Mouse (Mus musculus): ENCODE results near the gene Rab37. TPM values are rescaled to one million over a fixed set of nuclear protein-coding genes. Genes with fewer than 3 reads are reported as not detected.
A peak's percentile ranks its signal among the peaks of the same experiment; 100 is the strongest.

The Rab37 gene
- total and polyA plus RNA-seq, 2 experiments from 2014 or later = 0.67 to 0.93 TPM

DNA sequence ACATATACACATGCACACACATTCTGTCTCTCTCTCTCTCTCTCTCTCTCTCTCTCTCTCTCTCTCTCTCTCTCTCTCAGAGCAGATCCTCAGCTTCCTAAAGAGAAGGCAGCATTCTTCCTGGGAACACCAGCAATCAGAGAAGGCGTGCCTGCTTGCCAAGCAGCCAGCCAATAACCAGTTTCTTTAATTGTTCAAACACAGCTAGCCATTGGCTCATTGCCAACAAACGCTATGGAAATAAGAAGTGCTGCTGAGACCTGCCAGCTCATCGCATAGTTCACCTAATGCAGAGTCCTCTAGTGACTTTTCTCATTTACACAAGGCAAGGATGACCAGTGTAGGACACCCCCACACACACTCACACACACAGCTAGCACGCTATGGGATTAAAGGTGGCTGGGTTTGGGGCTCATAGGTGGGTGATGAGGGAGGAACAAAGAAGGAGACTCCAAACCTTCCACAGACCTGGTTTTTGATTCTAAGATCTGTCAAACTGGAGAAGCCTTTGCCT lies 16.2 kb downstream of the Rab37 start:
- ATAC-seq (ENCODE audit: low FRiP score) = no peak
- no peak overlapping the region for H3K9ac ChIP-seq (replicated peaks; ENCODE audit: low read length, poor library complexity, severe bottlenecking)
- no peak overlapping the region for H3K4me2 ChIP-seq (ENCODE audit: low read depth, low read length, poor library complexity, severe bottlenecking)
- H3K36me3 ChIP-seq (ENCODE audit: insufficient read depth, low read length) = no peaks in the 10 kb centered on the region
- no peak overlapping the region for H3K27ac ChIP-seq (ENCODE audit: low read depth, low read length)
- no peak for TF ChIP-seq CTCF (IDR thresholded peaks at IDR 0.05)
- 18% methylated on average over 4 of the region's 4 CpGs for whole genome bisulfite sequencing
- DNase-seq (ENCODE audit: low spot score) = peak; percentile 86
- no peaks in the 10 kb centered on the region for H3K27me3 ChIP-seq (ENCODE audit: insufficient read depth, low read length)
- H3K9me3 ChIP-seq (ENCODE audit: low read length) = no peaks in the 10 kb centered on the region
- H3K4me1 ChIP-seq (ENCODE audit: insufficient read depth, low read length) = 0 out of 2 replicates have a peak, but pooled peaks cover 3% of the 10 kb centered on the region
- H3K4me3 ChIP-seq (ENCODE audit: low read depth, low read length) = no peak overlapping the region

DNA sequence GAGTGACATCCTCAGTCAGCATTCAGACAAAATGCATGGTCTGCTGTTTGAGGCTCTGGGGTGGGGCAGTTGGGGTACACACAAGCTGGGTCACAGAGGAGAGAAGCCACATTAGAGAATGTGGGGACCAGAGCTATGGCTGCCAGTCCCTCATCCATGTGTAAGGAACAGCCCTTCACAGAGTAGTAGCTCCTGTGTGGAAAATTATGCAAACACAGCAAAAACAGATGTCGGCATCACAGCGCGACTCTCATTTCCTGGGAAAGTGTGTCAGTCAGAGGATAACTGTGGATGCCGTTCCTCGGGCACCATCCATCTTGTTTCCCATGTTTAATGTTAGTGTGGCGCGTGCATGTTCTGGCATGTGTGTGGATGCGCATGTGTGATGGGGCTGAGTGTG lies 16.9 kb downstream of the Rab37 start:
- H3K4me3 ChIP-seq (ENCODE audit: low read depth, low read length) = no peak overlapping the region
- H3K27ac ChIP-seq (ENCODE audit: low read depth, low read length) = no peak overlapping the region
- 0 out of 2 replicates have a peak, but pooled peaks cover 3% of the 10 kb centered on the region for H3K4me1 ChIP-seq (ENCODE audit: insufficient read depth, low read length)
- no peak for DNase-seq (ENCODE audit: low spot score)
- ATAC-seq (ENCODE audit: low FRiP score) = no peak
- WGBS = 91% methylated on average over 8 of the region's 8 CpGs
- H3K9ac ChIP-seq (replicated peaks; ENCODE audit: low read length, poor library complexity, severe bottlenecking) = no peak overlapping the region
- H3K27me3 ChIP-seq (ENCODE audit: insufficient read depth, low read length) = no peaks in the 10 kb centered on the region
- no peak overlapping the region for H3K4me2 ChIP-seq (ENCODE audit: low read depth, low read length, poor library complexity, severe bottlenecking)
- no peaks in the 10 kb centered on the region for H3K9me3 ChIP-seq (ENCODE audit: low read length)
- no peaks in the 10 kb centered on the region for H3K36me3 ChIP-seq (ENCODE audit: insufficient read depth, low read length)
- no peak for TF ChIP-seq CTCF (IDR thresholded peaks at IDR 0.05)

DNA sequence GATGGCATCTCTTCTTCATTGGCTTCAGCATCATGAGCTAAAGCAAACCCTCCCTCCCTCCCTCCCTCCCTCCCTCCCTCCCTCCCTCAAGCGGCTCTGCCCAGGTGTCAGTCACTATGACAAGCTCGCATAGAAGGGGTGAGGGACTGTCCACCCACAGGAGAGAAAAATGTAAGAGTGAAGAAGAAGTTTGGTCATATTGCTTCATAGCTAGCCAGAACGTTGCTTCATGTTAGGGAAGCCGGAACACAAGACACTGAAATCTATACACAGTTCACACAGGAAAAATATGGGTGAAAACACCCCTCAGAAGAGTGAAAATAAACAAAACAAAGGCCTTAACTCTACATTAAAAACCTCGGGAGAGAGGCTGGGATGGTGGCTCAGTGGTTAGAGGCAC lies 19.0 kb downstream of the Rab37 start:
- Histone ChIP-seq H3K4me1 (ENCODE audit: insufficient read depth, low read length) (0 out of 2 replicates have a peak, but pooled peaks cover 3% of the 10 kb centered on the region), H3K9me3 (ENCODE audit: low read length) (no peaks in the 10 kb centered on the region), H3K36me3 (ENCODE audit: insufficient read depth, low read length) (no peaks in the 10 kb centered on the region), H3K27ac (ENCODE audit: low read depth, low read length) (no peak overlapping the region), H3K4me2 (ENCODE audit: low read depth, low read length, poor library complexity, severe bottlenecking) (no peak overlapping the region), H3K27me3 (ENCODE audit: insufficient read depth, low read length) (no peaks in the 10 kb centered on the region), H3K4me3 (ENCODE audit: low read depth, low read length) (no peak overlapping the region), H3K9ac (replicated peaks; ENCODE audit: low read length, poor library complexity, severe bottlenecking) (no peak overlapping the region)
- DNase-seq (ENCODE audit: low spot score) = no peak
- WGBS = 84% methylated on average over 4 of the region's 5 CpGs
- no peak for ATAC-seq (ENCODE audit: low FRiP score)
- no peak for TF ChIP-seq CTCF (IDR thresholded peaks at IDR 0.05)

GRCm38 (mm10) chr11:115112196-115112595 lies 21.0 kb downstream of the Rab37 start:
- Histone ChIP-seq H3K36me3 (ENCODE audit: insufficient read depth, low read length) (no peaks in the 10 kb centered on the region), H3K9ac (replicated peaks; ENCODE audit: low read length, poor library complexity, severe bottlenecking) (no peak overlapping the region), H3K4me2 (ENCODE audit: low read depth, low read length, poor library complexity, severe bottlenecking) (no peak overlapping the region), H3K27me3 (ENCODE audit: insufficient read depth, low read length) (no peaks in the 10 kb centered on the region), H3K27ac (ENCODE audit: low read depth, low read length) (no peak overlapping the region), H3K4me1 (ENCODE audit: insufficient read depth, low read length) (0 out of 2 replicates have a peak, but pooled peaks cover 3% of the 10 kb centered on the region), H3K9me3 (ENCODE audit: low read length) (no peaks in the 10 kb centered on the region), H3K4me3 (ENCODE audit: low read depth, low read length) (no peak overlapping the region)
- DNase-seq (ENCODE audit: low spot score) = no peak
- ATAC-seq (ENCODE audit: low FRiP score) = no peak
- TF ChIP-seq CTCF (IDR thresholded peaks at IDR 0.05) = no peak
- 61% methylated on average over 3 of the region's 3 CpGs for WGBS

- Histone ChIP-seq H3K4me1 (ENCODE audit: insufficient read depth, low read length) (no peaks in the 10 kb centered on the region), H3K27me3 (ENCODE audit: insufficient read depth, low read length) (no peaks in the 10 kb centered on the region), H3K9ac (replicated peaks; ENCODE audit: low read length, poor library complexity, severe bottlenecking) (no peak overlapping the region), H3K9me3 (ENCODE audit: low read length) (no peaks in the 10 kb centered on the region), H3K27ac (ENCODE audit: low read depth, low read length) (no peak overlapping the region), H3K4me3 (ENCODE audit: low read depth, low read length) (no peak overlapping the region), H3K36me3 (ENCODE audit: insufficient read depth, low read length) (no peaks in the 10 kb centered on the region), H3K4me2 (ENCODE audit: low read depth, low read length, poor library complexity, severe bottlenecking) (no peak overlapping the region)
- DNase-seq (ENCODE audit: low spot score) (no peak), ATAC-seq (ENCODE audit: low FRiP score) (no peak)
- no peak for TF ChIP-seq CTCF (IDR thresholded peaks at IDR 0.05)
- 75% methylated on average over 9 of the region's 9 CpGs for WGBS
Measured at GRCm38 (mm10) chr11:115119409-115119808, 28.2 kb downstream of the Rab37 start.

DNA sequence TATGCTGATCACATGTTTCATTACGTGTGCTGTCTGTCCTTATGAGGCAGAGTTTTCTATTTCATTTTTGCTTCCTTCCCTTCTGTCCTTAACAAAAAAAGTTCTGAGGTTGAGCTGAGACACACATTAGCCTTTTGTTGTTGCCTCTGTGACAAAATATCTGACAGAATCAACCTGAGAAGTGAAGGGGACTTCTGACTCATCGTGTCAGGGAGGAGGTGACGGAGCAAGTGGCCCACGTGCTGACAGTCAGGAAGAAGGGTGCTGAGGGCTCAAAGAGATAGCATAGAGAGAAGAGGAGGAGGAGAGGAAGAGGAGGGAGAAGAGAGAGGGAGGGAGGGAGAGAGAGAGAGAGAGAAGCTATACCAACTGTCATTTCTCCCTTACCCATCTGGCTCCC lies 37.3 kb downstream of the Rab37 start:
- Histone ChIP-seq H3K36me3 (ENCODE audit: insufficient read depth, low read length) (no peaks in the 10 kb centered on the region), H3K4me1 (ENCODE audit: insufficient read depth, low read length) (no peaks in the 10 kb centered on the region), H3K4me3 (ENCODE audit: low read depth, low read length) (no peak overlapping the region), H3K9ac (replicated peaks; ENCODE audit: low read length, poor library complexity, severe bottlenecking) (no peak overlapping the region), H3K9me3 (ENCODE audit: low read length) (no peaks in the 10 kb centered on the region), H3K4me2 (ENCODE audit: low read depth, low read length, poor library complexity, severe bottlenecking) (no peak overlapping the region), H3K27me3 (ENCODE audit: insufficient read depth, low read length) (no peaks in the 10 kb centered on the region), H3K27ac (ENCODE audit: low read depth, low read length) (no peak overlapping the region)
- TF ChIP-seq CTCF (IDR thresholded peaks at IDR 0.05) = no peak
- 81% methylated on average over 4 of the region's 4 CpGs for WGBS
- ATAC-seq (ENCODE audit: low FRiP score) (no peak), DNase-seq (ENCODE audit: low spot score) (no peak)
